Comparison of ENCODE assay signal across 27 mouse cellular contexts in the genomic region with DNA sequence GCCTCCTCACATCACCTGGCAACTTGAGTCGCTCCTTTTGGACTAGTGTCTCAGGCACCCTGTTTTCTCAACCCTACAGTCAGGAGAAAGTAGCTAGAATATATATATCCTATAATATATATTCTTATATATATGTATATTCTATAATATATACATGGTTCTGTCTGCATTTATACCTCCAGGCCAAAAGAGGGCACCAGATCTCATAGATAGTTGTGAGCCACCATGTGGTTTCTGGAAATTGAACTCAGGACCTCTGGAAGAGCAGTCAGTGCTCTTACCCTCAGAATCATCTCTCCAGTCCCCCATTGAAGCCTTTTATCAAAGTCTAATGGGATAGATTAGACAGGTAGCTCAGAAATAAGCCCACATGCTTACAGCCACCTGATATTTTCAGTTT. TPM values are rescaled to one million over a fixed set of nuclear protein-coding genes. Genes with fewer than 3 reads are reported as not detected.
"Had no signal": no experiment of that assay in that cellular context is flagged by ENCODE, and none has a peak within 500 bp of the region (broad histone marks: within the 10 kb centered on the region; RNA-seq: fewer than 3 reads in every experiment).

No protein-coding gene starts in this region.

- ATAC-seq: midbrain, embryonic 15.5 days had no signal

- H3K4me3 ChIP-seq: midbrain, embryonic 10.5 days; midbrain, embryonic 12.5 days; midbrain, embryonic 15.5 days; neural tube, embryonic 12.5 days had no signal

- H3K36me3 ChIP-seq: midbrain, embryonic 12.5 days; midbrain, embryonic 15.5 days; neural tube, embryonic 12.5 days had no signal

- DNase-seq: lung, adult 18-20 months; lung, embryonic 14.5 days; lung, postnatal 10 days; lung, postnatal 4 days; retina, postnatal 1 day; right cerebral cortex, adult 18-20 months; right cerebral cortex, postnatal 25 days; right cerebral cortex, postnatal 4 days; spleen, adult 18-20 months; thymus, adult 18-20 months; thymus, postnatal 14 days; thymus, postnatal 36 days had no signal

- H3K9me3 ChIP-seq: midbrain, embryonic 10.5 days; midbrain, embryonic 12.5 days; midbrain, embryonic 15.5 days; neural tube, embryonic 12.5 days had no signal

- H3K4me2 ChIP-seq: lung, embryonic 14.5 days; midbrain, embryonic 12.5 days; midbrain, embryonic 15.5 days; neural tube, embryonic 12.5 days had no signal

- H3K27me3 ChIP-seq: midbrain, embryonic 12.5 days; midbrain, embryonic 15.5 days; neural tube, embryonic 12.5 days had no signal

- H3K9ac ChIP-seq: lung, embryonic 14.5 days; midbrain, embryonic 12.5 days; midbrain, embryonic 15.5 days; neural tube, embryonic 12.5 days had no signal

- H3K4me1 ChIP-seq: midbrain, embryonic 10.5 days; midbrain, embryonic 12.5 days; midbrain, embryonic 15.5 days; neural tube, embryonic 12.5 days had no signal

- H3K27ac ChIP-seq: midbrain, embryonic 10.5 days; midbrain, embryonic 12.5 days; midbrain, embryonic 15.5 days; neural tube, embryonic 12.5 days had no signal

RNA-seq across cellular contexts. Expression of gene Fam186a, which starts 54.3 kb away (rescaled TPM):
- total RNA-seq: megakaryocyte, adult 5-6 weeks; megakaryocyte-erythroid progenitor cell, adult 5-6 weeks; midbrain, postnatal 0 days; monocyte, adult 5-6 weeks; neutrophil, adult 5-6 weeks had no signal
- polyA plus RNA-seq: liver, embryonic 16.5 days; lung, embryonic 16.5 days; midbrain, embryonic 10.5 days; midbrain, embryonic 15.5 days; midbrain, postnatal 0 days; neural tube, embryonic 12.5 days; small intestine, adult 2 months; stomach, embryonic 14.5 days; stomach, embryonic 16.5 days; thymus, postnatal 0 days had no signal
